Mouse (Mus musculus) ES-Bruce4 (cell line): ENCODE data around the gene Hist2h2ab.

ENCODE experiments used
- CTCF ChIP-seq: IDR thresholded peaks from one replicate; pipeline ENCODE4 v1.8.1; 2011; ENCODE audit warnings: low read depth, low read length
- EP300 ChIP-seq: IDR thresholded peaks from 2 replicates; pipeline ENCODE4 v1.6.1; 2011; ENCODE audit warnings: low read depth, low read length; ENCODE audit not compliant: insufficient read depth
- POLR2A ChIP-seq: IDR thresholded peaks from one replicate; pipeline ENCODE4 v1.8.1; 2011; ENCODE audit warnings: low read length; ENCODE audit not compliant: insufficient read depth

DNA sequence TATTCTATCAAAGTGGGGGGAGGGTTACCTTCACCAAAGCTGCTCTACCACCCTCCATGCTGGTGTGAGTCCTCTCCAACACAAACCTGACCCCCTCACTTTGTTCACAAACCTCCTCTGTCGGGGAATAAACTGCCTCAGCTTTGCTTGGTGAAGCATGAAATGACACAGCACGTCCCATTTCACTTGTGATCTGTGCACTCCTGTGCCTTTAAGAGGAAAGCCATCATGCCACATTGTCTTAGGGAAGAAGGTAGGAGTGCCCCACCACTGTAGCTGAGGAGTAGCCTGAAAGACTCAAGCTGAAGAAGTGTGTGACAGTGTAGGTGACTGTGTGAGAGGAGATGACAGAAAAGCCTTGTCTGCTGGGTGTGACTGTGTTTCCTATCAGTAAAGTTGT lies 5.8 kb downstream of the Hist2h2ab start:
- no peak for TF ChIP-seq CTCF
- no peak for TF ChIP-seq POLR2A
- TF ChIP-seq EP300 = no peak
